Mouse (Mus musculus): ENCODE results near the gene Mkks. TPM values are rescaled to one million over a fixed set of nuclear protein-coding genes. Genes with fewer than 3 reads are reported as not detected.

Gene Mkks
- polyA plus RNA-seq (2014; fragmentation: Nextera tagmentation; extraction: Ambion mirVana) = 11.7 and 16.5 TPM in 2 replicates

- no peaks in the 10 kb centered on the region for H3K27me3 ChIP-seq (ENCODE audit: control insufficient read depth, insufficient read depth, low read length)
- H3K4me3 ChIP-seq (replicated peaks; ENCODE audit: low read length) = peak within 1 kb of the TSS; percentile 54
- peaks cover 14% of the 10 kb centered on the region for H3K4me1 ChIP-seq (replicated peaks; ENCODE audit: control insufficient read depth, insufficient read depth, low read length)
- no peaks in the 10 kb centered on the region for H3K9me3 ChIP-seq (ENCODE audit: control insufficient read depth, low read length)
- H3K4me2 ChIP-seq (replicated peaks) = peak within 1 kb of the TSS; percentile 63
- DNase-seq (ENCODE audit: low spot score) (peak; percentile 100), ATAC-seq (ENCODE audit: low FRiP score) (peak; percentile 97)
- no peaks in the 10 kb centered on the region for H3K36me3 ChIP-seq (replicated peaks; ENCODE audit: control insufficient read depth, insufficient read depth)
- H3K9ac ChIP-seq = peak within 1 kb of the TSS; percentile 67
- H3K27ac ChIP-seq = peak within 1 kb of the TSS; percentile 96
- WGBS = under 1% methylated on average over 49 of the region's 49 CpGs
Observed at GRCm38 (mm10) chr2:136891068-136891950, at the start of gene Mkks, which contains the start of the genes Slx4ip and AL731706.1. Mkks (minus strand) TSS chr2:136891389. Slx4ip (plus strand) TSS chr2:136891218. AL731706.1 (minus strand) TSS chr2:136891389.

- no peak overlapping the region for H3K9ac ChIP-seq
- H3K27ac ChIP-seq = no peak overlapping the region
- ATAC-seq (ENCODE audit: low FRiP score) (no peak), DNase-seq (ENCODE audit: low spot score) (no peak)
- no peaks in the 10 kb centered on the region for H3K36me3 ChIP-seq (replicated peaks; ENCODE audit: control insufficient read depth, insufficient read depth)
- no peaks in the 10 kb centered on the region for H3K27me3 ChIP-seq (ENCODE audit: control insufficient read depth, insufficient read depth, low read length)
- H3K4me3 ChIP-seq (replicated peaks; ENCODE audit: low read length) = no peak overlapping the region
- H3K4me1 ChIP-seq (replicated peaks; ENCODE audit: control insufficient read depth, insufficient read depth, low read length) = no peaks in the 10 kb centered on the region
- no peaks in the 10 kb centered on the region for H3K9me3 ChIP-seq (ENCODE audit: control insufficient read depth, low read length)
- WGBS = 92% methylated on average over 1 of the region's 1 CpGs
- H3K4me2 ChIP-seq (replicated peaks) = no peak overlapping the region
Observed at GRCm38 (mm10) chr2:136938249-136938648, 47.1 kb upstream of the Mkks start.

GRCm38 (mm10) chr2:136936391-136937288, 45.5 kb upstream of the Mkks start:
- no peak overlapping the region for H3K27ac ChIP-seq
- no peaks in the 10 kb centered on the region for H3K4me1 ChIP-seq (replicated peaks; ENCODE audit: control insufficient read depth, insufficient read depth, low read length)
- DNase-seq (ENCODE audit: low spot score) (no peak), ATAC-seq (ENCODE audit: low FRiP score) (no peak)
- H3K4me3 ChIP-seq (replicated peaks; ENCODE audit: low read length) = no peak overlapping the region
- no peak overlapping the region for H3K9ac ChIP-seq
- H3K9me3 ChIP-seq (ENCODE audit: control insufficient read depth, low read length) = no peaks in the 10 kb centered on the region
- no peaks in the 10 kb centered on the region for H3K27me3 ChIP-seq (ENCODE audit: control insufficient read depth, insufficient read depth, low read length)
- H3K4me2 ChIP-seq (replicated peaks) = no peak overlapping the region
- no peaks in the 10 kb centered on the region for H3K36me3 ChIP-seq (replicated peaks; ENCODE audit: control insufficient read depth, insufficient read depth)
- 94% methylated on average over 4 of the region's 4 CpGs for WGBS

GRCm38 (mm10) chr2:136921003-136921408, 29.8 kb upstream of the Mkks start:
- Histone ChIP-seq H3K4me1 (replicated peaks; ENCODE audit: control insufficient read depth, insufficient read depth, low read length) (no peaks in the 10 kb centered on the region), H3K27me3 (ENCODE audit: control insufficient read depth, insufficient read depth, low read length) (no peaks in the 10 kb centered on the region), H3K9ac (no peak overlapping the region), H3K36me3 (replicated peaks; ENCODE audit: control insufficient read depth, insufficient read depth) (no peaks in the 10 kb centered on the region), H3K27ac (no peak overlapping the region), H3K4me3 (replicated peaks; ENCODE audit: low read length) (no peak overlapping the region), H3K9me3 (ENCODE audit: control insufficient read depth, low read length) (no peaks in the 10 kb centered on the region), H3K4me2 (replicated peaks) (no peak overlapping the region)
- WGBS = 58% methylated on average over 4 of the region's 4 CpGs
- no peak for DNase-seq (ENCODE audit: low spot score)
- no peak for ATAC-seq (ENCODE audit: low FRiP score)

- Histone ChIP-seq H3K27ac (no peak overlapping the region), H3K36me3 (replicated peaks; ENCODE audit: control insufficient read depth, insufficient read depth) (no peaks in the 10 kb centered on the region), H3K9ac (no peak overlapping the region), H3K27me3 (ENCODE audit: control insufficient read depth, insufficient read depth, low read length) (no peaks in the 10 kb centered on the region), H3K4me3 (replicated peaks; ENCODE audit: low read length) (no peak overlapping the region), H3K4me1 (replicated peaks; ENCODE audit: control insufficient read depth, insufficient read depth, low read length) (no peaks in the 10 kb centered on the region), H3K9me3 (ENCODE audit: control insufficient read depth, low read length) (no peaks in the 10 kb centered on the region), H3K4me2 (replicated peaks) (no peak overlapping the region)
- DNase-seq (ENCODE audit: low spot score) (no peak), ATAC-seq (ENCODE audit: low FRiP score) (no peak)
- WGBS = 89% methylated on average over 3 of the region's 3 CpGs
Observed at GRCm38 (mm10) chr2:136920257-136920993, 29.2 kb upstream of the Mkks start.

- Histone ChIP-seq H3K9ac (no peak overlapping the region), H3K27me3 (ENCODE audit: control insufficient read depth, insufficient read depth, low read length) (no peaks in the 10 kb centered on the region), H3K36me3 (replicated peaks; ENCODE audit: control insufficient read depth, insufficient read depth) (no peaks in the 10 kb centered on the region), H3K9me3 (ENCODE audit: control insufficient read depth, low read length) (no peaks in the 10 kb centered on the region), H3K4me1 (replicated peaks; ENCODE audit: control insufficient read depth, insufficient read depth, low read length) (no peaks in the 10 kb centered on the region), H3K4me3 (replicated peaks; ENCODE audit: low read length) (no peak overlapping the region), H3K4me2 (replicated peaks) (no peak overlapping the region), H3K27ac (no peak overlapping the region)
- ATAC-seq (ENCODE audit: low FRiP score) (no peak), DNase-seq (ENCODE audit: low spot score) (no peak)
- 81% methylated on average over 1 of the region's 1 CpGs for WGBS
Observed at GRCm38 (mm10) chr2:136919433-136919832, 28.2 kb upstream of the Mkks start.

GRCm38 (mm10) chr2:136914334-136914902, 23.2 kb upstream of the Mkks start:
- 0 out of 2 replicates have a peak, but pooled peaks cover 4% of the 10 kb centered on the region for H3K4me1 ChIP-seq (replicated peaks; ENCODE audit: control insufficient read depth, insufficient read depth, low read length)
- H3K9ac ChIP-seq = no peak overlapping the region
- ATAC-seq (ENCODE audit: low FRiP score) = peak; percentile 68; the same call in 1 of the 2 replicates
- H3K27me3 ChIP-seq (ENCODE audit: control insufficient read depth, insufficient read depth, low read length) = no peaks in the 10 kb centered on the region
- H3K4me2 ChIP-seq (replicated peaks) = no peak overlapping the region
- no peak overlapping the region for H3K4me3 ChIP-seq (replicated peaks; ENCODE audit: low read length)
- 29% methylated on average over 3 of the region's 3 CpGs for WGBS
- no peaks in the 10 kb centered on the region for H3K36me3 ChIP-seq (replicated peaks; ENCODE audit: control insufficient read depth, insufficient read depth)
- peak; percentile 76 for DNase-seq (ENCODE audit: low spot score)
- H3K9me3 ChIP-seq (ENCODE audit: control insufficient read depth, low read length) = no peaks in the 10 kb centered on the region
- H3K27ac ChIP-seq = no peak overlapping the region

- DNase-seq (ENCODE audit: low spot score) (no peak), ATAC-seq (ENCODE audit: low FRiP score) (no peak)
- Histone ChIP-seq H3K9ac (no peak overlapping the region), H3K4me2 (replicated peaks) (no peak overlapping the region), H3K27ac (peak overlapping the region; percentile 4; the same call in 1 of the 2 replicates), H3K4me3 (replicated peaks; ENCODE audit: low read length) (no peak overlapping the region), H3K4me1 (replicated peaks; ENCODE audit: control insufficient read depth, insufficient read depth, low read length) (0 out of 2 replicates have a peak, but pooled peaks cover 4% of the 10 kb centered on the region), H3K9me3 (ENCODE audit: control insufficient read depth, low read length) (no peaks in the 10 kb centered on the region), H3K27me3 (ENCODE audit: control insufficient read depth, insufficient read depth, low read length) (no peaks in the 10 kb centered on the region), H3K36me3 (replicated peaks; ENCODE audit: control insufficient read depth, insufficient read depth) (no peaks in the 10 kb centered on the region)
- 32% methylated on average over 3 of the region's 3 CpGs for WGBS
Observed at GRCm38 (mm10) chr2:136913021-136913420, 21.8 kb upstream of the Mkks start.
